ENCODE assay signal across 8 mouse cellular contexts in the genomic region with DNA sequence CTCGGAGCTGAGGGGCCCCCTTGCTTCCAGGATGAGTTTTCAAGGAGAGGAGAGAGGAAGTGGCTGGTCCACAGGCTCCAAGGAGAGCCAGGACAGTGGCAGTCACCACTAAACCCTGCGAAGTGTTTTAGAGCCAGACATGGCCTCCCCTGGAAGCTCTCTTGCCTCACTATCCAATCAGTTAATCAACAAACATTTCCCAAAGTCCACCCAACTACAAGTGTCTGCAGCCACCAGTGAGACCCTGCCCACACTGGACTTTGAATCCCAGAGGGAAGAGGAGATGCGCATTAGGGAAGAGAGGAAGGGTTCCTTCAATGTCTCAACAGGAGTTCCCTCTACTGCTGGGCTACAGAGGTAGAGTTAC. TPM values are rescaled to one million over a fixed set of nuclear protein-coding genes. Genes with fewer than 3 reads are reported as not detected.
DNase-seq lines count a peak whose midpoint lies in the region; ATAC-seq and TF ChIP-seq lines count a peak whose summit lies in the region.

No protein-coding gene starts in this region.

- H3K36me3 ChIP-seq in heart, embryonic 13.5 days = peaks cover 7% of the 10 kb centered on the region
- H3K36me3 ChIP-seq in ES-E14 (ENCODE audit: control insufficient read depth, insufficient read depth, low read length, poor library complexity, severe bottlenecking) = no peaks in the 10 kb centered on the region
- 0 out of 2 replicates have a peak, but pooled peaks cover 5% of the 10 kb centered on the region for H3K36me3 ChIP-seq in hindbrain, embryonic 12.5 days

- peak overlapping the region; percentile 88 for H3K4me2 ChIP-seq in heart, embryonic 13.5 days
- H3K4me2 ChIP-seq in hindbrain, embryonic 12.5 days (replicated peaks) = peak overlapping the region; percentile 84

- H3K27ac ChIP-seq in heart, embryonic 13.5 days (replicated peaks) = no peak overlapping the region
- no peak overlapping the region for H3K27ac ChIP-seq in ES-E14 (ENCODE audit: insufficient read depth, low read depth, low read length, poor library complexity, severe bottlenecking)
- peak overlapping the region; percentile 85; the same call in 1 of the 2 replicates for H3K27ac ChIP-seq in hindbrain, embryonic 12.5 days

- H3K9me3 ChIP-seq in heart, embryonic 13.5 days = peaks cover 6% of the 10 kb centered on the region; the same call in 1 of the 2 replicates
- H3K9me3 ChIP-seq in ES-E14 (ENCODE audit: control insufficient read depth, insufficient read depth, low read depth, low read length) = no peaks in the 10 kb centered on the region
- peaks cover 6% of the 10 kb centered on the region; the same call in 1 of the 2 replicates for H3K9me3 ChIP-seq in hindbrain, embryonic 12.5 days (replicated peaks)

- no peak for DNase-seq in heart, postnatal 25 days (ENCODE audit: low spot score)
- DNase-seq in ES-E14 (ENCODE audit: low read depth, low spot score) = no peak
- DNase-seq in mesoderm, embryonic 11.5 days (ENCODE audit: low read depth, low spot score) = peak; percentile 7
- DNase-seq in urinary bladder, postnatal 36 days (ENCODE audit: low spot score in 2 of 2) = no peak
- DNase-seq in layer of hippocampus, postnatal 10 days (ENCODE audit: low spot score in 2 of 2) = no peak
- no peak for DNase-seq in cerebellum, postnatal 36 days

- no peak for ATAC-seq in heart, embryonic 13.5 days (ENCODE audit: extremely low read depth, insufficient number of reproducible peaks, low FRiP score, low TSS enrichment)
- ATAC-seq in hindbrain, embryonic 12.5 days (ENCODE audit: low FRiP score) = peak; percentile 20

- whole genome bisulfite sequencing in heart, embryonic 13.5 days = 25% methylated on average over 3 of the region's 3 CpGs
- 18% methylated on average over 3 of the region's 3 CpGs for WGBS in hindbrain, embryonic 12.5 days

- H3K4me1 ChIP-seq in heart, embryonic 13.5 days = peaks cover 8% of the 10 kb centered on the region
- H3K4me1 ChIP-seq in ES-E14 (ENCODE audit: control insufficient read depth in 2 of 2, insufficient read depth in 2 of 2, low read length in 2 of 2, poor library complexity in 1 of 2) = peaks cover 0 to 15% of the 10 kb centered on the region in 2 experiments; a peak in 2 of 4 replicates
- H3K4me1 ChIP-seq in hindbrain, embryonic 12.5 days = peaks cover 8% of the 10 kb centered on the region

- peaks cover 28% of the 10 kb centered on the region for H3K27me3 ChIP-seq in heart, embryonic 13.5 days (replicated peaks)
- peaks cover 21% of the 10 kb centered on the region for H3K27me3 ChIP-seq in hindbrain, embryonic 12.5 days

- H3K9ac ChIP-seq in heart, embryonic 13.5 days = peak overlapping the region; percentile 83
- peak overlapping the region; percentile 89 for H3K9ac ChIP-seq in ES-E14 (ENCODE audit: insufficient read depth, low read depth, low read length, poor library complexity, severe bottlenecking)
- H3K9ac ChIP-seq in hindbrain, embryonic 12.5 days = peak overlapping the region; percentile 89

- intact Hi-C loops in heart, postnatal 25 days (cut with DNase I) = loop anchor here (10.0 kb wide), 1 partner anchor 229 kb away; the partner anchor contains the start of gene Dynlrb2

- in situ Hi-C loops in ES-E14 (cut with MboI; ENCODE audit: low sequenced_read_pairs in 2 of 2, unreplicated experiment in 2 of 2) = no loop called here

- H3K4me3 ChIP-seq in heart, embryonic 13.5 days = peak overlapping the region; percentile 82
- H3K4me3 ChIP-seq in ES-E14 (ENCODE audit: insufficient read depth in 1 of 2, low read depth in 1 of 2, low read length in 2 of 2, poor library complexity in 1 of 2, severe bottlenecking in 1 of 2) = peak overlapping the region; percentile 73 to 96
- H3K4me3 ChIP-seq in hindbrain, embryonic 12.5 days = peak overlapping the region; percentile 82

TF ChIP-seq in ES-E14, 5 proteins besides CTCF, POLR2A, EP300 and RAD21:
- TF ChIP-seq MAFK (IDR thresholded peaks at IDR 0.05; ENCODE audit: insufficient read depth, low read depth, low read length) (no peak), HCFC1 (IDR thresholded peaks at IDR 0.05; ENCODE audit: borderline replicate concordance, insufficient read depth, low read length) (no peak), ZNF384 (IDR thresholded peaks at IDR 0.05; ENCODE audit: low read depth, low read length) (no peak), ZC3H11A (IDR thresholded peaks at IDR 0.05; ENCODE audit: borderline replicate concordance, low read depth, low read length) (no peak), CHD2 (IDR thresholded peaks at IDR 0.05; ENCODE audit: low read depth, low read length) (no peak)

RNA-seq across cellular contexts. Expression of gene Cdyl2, which starts 0.8 kb away (rescaled TPM):
- polyA plus RNA-seq in heart, embryonic 13.5 days (2015; fragmentation: Nextera tagmentation; extraction: Ambion mirVana) = 4.0 and 4.5 TPM in 2 replicates
- 1 to 10 TPM; 4.1 to 4.6 TPM for total RNA-seq in heart, postnatal 25 days (2021)
- 37.3 and 50.7 TPM in 2 replicates for total RNA-seq in ES-E14 (2012; rRNA removed)
- polyA plus RNA-seq in hindbrain, embryonic 12.5 days (2016; fragmentation: Nextera tagmentation; extraction: Ambion mirVana) = 7.0 and 8.8 TPM in 2 replicates
- total RNA-seq in layer of hippocampus, postnatal 10 days (2021) = 10 to 100 TPM; 11.9 to 12.7 TPM
